Mouse (Mus musculus) small intestine, adult 2 months (tissue): ENCODE results near the gene Psmd6.
A peak's percentile ranks its signal among the peaks of the same experiment; 100 is the strongest.

Source experiments
- CTCF ChIP-seq: fragments of 200-500 bp; IDR thresholded peaks from 2 replicates; pipeline ENCODE4 v1.5.1; 2012; ENCODE audit warnings: low read depth, mild to moderate bottlenecking, control low read depth, inconsistent platforms, low read length, moderate library complexity, mixed read lengths; ENCODE audit not compliant: insufficient replicate concordance, insufficient read length; ENCODE audit errors: extremely low read depth
- POLR2A ChIP-seq: fragments of 200-500 bp; IDR thresholded peaks from 2 replicates; pipeline ENCODE4 v1.6.1; 2012; ENCODE audit warnings: low read depth, mild to moderate bottlenecking, control low read depth, inconsistent platforms, low read length, moderate library complexity

GRCm38 (mm10) chr14:14120230-14121096 is at the start of gene Psmd6:
- peak; percentile 99 for TF ChIP-seq CTCF
- TF ChIP-seq POLR2A: peak; percentile 79
